Mouse (Mus musculus): ENCODE results near the gene Acsl5.

DNA sequence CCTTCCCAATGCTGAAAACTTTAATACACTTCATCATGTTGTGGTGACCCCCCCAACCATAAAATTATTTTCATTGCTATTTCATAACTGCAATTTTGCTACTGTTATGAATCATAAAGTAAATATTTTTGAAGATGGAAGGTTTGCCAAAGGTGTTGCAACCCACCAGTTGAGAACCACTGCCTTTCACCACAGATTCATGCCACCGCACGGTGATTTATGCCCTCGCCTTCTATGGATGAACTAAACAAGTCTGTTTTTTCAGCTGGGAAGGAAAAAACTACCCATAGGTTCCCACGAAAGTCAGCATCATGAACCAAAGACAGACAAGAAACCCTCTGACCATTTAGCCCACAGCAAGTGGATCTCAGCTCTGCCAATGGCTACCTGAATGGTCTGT, 34.9 kb upstream of the Acsl5 start:
- no peak for TF ChIP-seq POLR2A (IDR thresholded peaks at IDR 0.05; ENCODE audit: insufficient read depth, low read depth, low read length)
- no peak for TF ChIP-seq CTCF (IDR thresholded peaks at IDR 0.05; ENCODE audit: insufficient read depth, low read depth, low read length)
